In genomic region chr7:114818351-114818750, GRCm38 (mm10) we compare ENCODE assay signal across 15 mouse cellular contexts.
"Had no signal": no experiment of that assay in that cellular context is flagged by ENCODE, and none has a peak within 500 bp of the region (broad histone marks: within the 10 kb centered on the region; RNA-seq: fewer than 3 reads in every experiment).

No protein-coding gene starts in this region.

- H3K4me2 ChIP-seq: lung, embryonic 14.5 days; midbrain, embryonic 11.5 days had no signal

- H3K4me3 ChIP-seq: myocyte had no signal

- H3K9ac ChIP-seq: lung, embryonic 14.5 days had no signal

- DNase-seq: lung, adult 18-20 months; lung, embryonic 14.5 days; lung, postnatal 10 days; lung, postnatal 4 days; midbrain, embryonic 14.5 days; retina, postnatal 1 day; right cerebral cortex, adult 18-20 months; right cerebral cortex, postnatal 25 days; right cerebral cortex, postnatal 4 days; spleen, adult 18-20 months; thymus, adult 18-20 months; thymus, postnatal 14 days; thymus, postnatal 36 days had no signal
